ENCODE assay signal across 17 mouse cellular contexts in genomic region chr8:90149903-90150302, GRCm38 (mm10).
DNase-seq lines count a peak whose midpoint lies in the region; ATAC-seq and TF ChIP-seq lines count a peak whose summit lies in the region.
"Had no signal": no experiment of that assay in that cellular context is flagged by ENCODE, and none has a peak within 500 bp of the region (broad histone marks: within the 10 kb centered on the region; RNA-seq: fewer than 3 reads in every experiment).

No protein-coding gene starts in this region.

- TF ChIP-seq POLR2A in cerebellum, adult 2 months (IDR thresholded peaks at IDR 0.05; ENCODE audit: borderline replicate concordance, insufficient read depth, low read length): no peak

- no peak overlapping the region for H3K4me3 ChIP-seq in cerebellum, adult 2 months (replicated peaks; ENCODE audit: insufficient read depth, low read depth, low read length)
- H3K4me3 ChIP-seq in hindbrain, embryonic 13.5 days: no peak overlapping the region
- no peak overlapping the region for H3K4me3 ChIP-seq in hindbrain, embryonic 11.5 days (ENCODE audit: low read depth, low read length)
- no peak overlapping the region for H3K4me3 ChIP-seq in midbrain, embryonic 10.5 days
- no peak overlapping the region for H3K4me3 ChIP-seq in midbrain, embryonic 13.5 days (replicated peaks)
- H3K4me3 ChIP-seq: left cerebral cortex, adult 2 months; lung, embryonic 15.5 days; neural tube, embryonic 13.5 days had no signal

- H3K27ac ChIP-seq in cerebellum, adult 2 months (ENCODE audit: insufficient read depth, low read length): no peak overlapping the region
- H3K27ac ChIP-seq in hindbrain, embryonic 13.5 days: no peak overlapping the region
- H3K27ac ChIP-seq in hindbrain, embryonic 11.5 days (ENCODE audit: low read depth, low read length): no peak overlapping the region
- H3K27ac ChIP-seq in midbrain, embryonic 10.5 days (replicated peaks): 0 out of 2 replicates have a peak overlapping the region, but pooled peaks have one; percentile 3
- no peak overlapping the region for H3K27ac ChIP-seq in midbrain, embryonic 13.5 days
- H3K27ac ChIP-seq: left cerebral cortex, adult 2 months; lung, embryonic 15.5 days; neural tube, embryonic 13.5 days had no signal

- H3K9me3 ChIP-seq in hindbrain, embryonic 13.5 days: no peaks in the 10 kb centered on the region
- H3K9me3 ChIP-seq in hindbrain, embryonic 11.5 days (ENCODE audit: control insufficient read depth, low read length): no peaks in the 10 kb centered on the region
- no peaks in the 10 kb centered on the region for H3K9me3 ChIP-seq in midbrain, embryonic 10.5 days (replicated peaks)
- no peaks in the 10 kb centered on the region for H3K9me3 ChIP-seq in midbrain, embryonic 13.5 days
- H3K9me3 ChIP-seq: lung, embryonic 15.5 days; neural tube, embryonic 13.5 days had no signal

- peaks cover 8% of the 10 kb centered on the region for H3K4me1 ChIP-seq in cerebellum, adult 2 months (ENCODE audit: control insufficient read depth, insufficient read depth, low read length)
- H3K4me1 ChIP-seq in hindbrain, embryonic 13.5 days (replicated peaks): 0 out of 2 replicates have a peak, but pooled peaks cover 7% of the 10 kb centered on the region
- no peaks in the 10 kb centered on the region for H3K4me1 ChIP-seq in hindbrain, embryonic 11.5 days (replicated peaks; ENCODE audit: control insufficient read depth, insufficient read depth, low read length)
- peaks cover 18% of the 10 kb centered on the region for H3K4me1 ChIP-seq in midbrain, embryonic 10.5 days
- peaks cover 17% of the 10 kb centered on the region for H3K4me1 ChIP-seq in midbrain, embryonic 13.5 days (replicated peaks)
- H3K4me1 ChIP-seq: lung, embryonic 15.5 days had no signal

- no peak for TF ChIP-seq CTCF in cerebellum, adult 2 months (IDR thresholded peaks at IDR 0.05; ENCODE audit: borderline replicate concordance, insufficient read depth, low read depth, low read length)

- no peaks in the 10 kb centered on the region for H3K36me3 ChIP-seq in hindbrain, embryonic 13.5 days
- H3K36me3 ChIP-seq in hindbrain, embryonic 11.5 days (ENCODE audit: control insufficient read depth, insufficient read depth, low read length): no peaks in the 10 kb centered on the region
- H3K36me3 ChIP-seq in midbrain, embryonic 10.5 days: no peaks in the 10 kb centered on the region
- no peaks in the 10 kb centered on the region for H3K36me3 ChIP-seq in midbrain, embryonic 13.5 days
- H3K36me3 ChIP-seq: lung, embryonic 15.5 days; neural tube, embryonic 13.5 days had no signal

- H3K9ac ChIP-seq in hindbrain, embryonic 13.5 days: no peak overlapping the region
- H3K9ac ChIP-seq in hindbrain, embryonic 11.5 days (ENCODE audit: low read depth, low read length): no peak overlapping the region
- H3K9ac ChIP-seq in midbrain, embryonic 13.5 days (replicated peaks): no peak overlapping the region
- H3K9ac ChIP-seq: lung, embryonic 15.5 days; neural tube, embryonic 13.5 days had no signal

- peak; percentile 15 to 44 for DNase-seq in cerebellum, adult 2 months
- no peak for DNase-seq in cerebellum, postnatal 4 days (ENCODE audit: low spot score in 2 of 2)
- DNase-seq in hindbrain, embryonic 11.5 days (ENCODE audit: low spot score): no peak
- no peak for DNase-seq in midbrain, embryonic 10.5 days (ENCODE audit: low spot score)
- DNase-seq in cerebellum, postnatal 14 days: peak; percentile 22 to 39
- DNase-seq in embryo, embryonic 10.5 days (ENCODE audit: low spot score): no peak
- DNase-seq: adrenal gland, postnatal 36 days; kidney, adult 11 months; kidney, postnatal 14 days; thymus, adult 18-20 months had no signal

- H3K27me3 ChIP-seq in cerebellum, adult 2 months (ENCODE audit: control insufficient read depth, insufficient read depth, low read length): no peaks in the 10 kb centered on the region; the same call in 1 of the 2 replicates
- no peaks in the 10 kb centered on the region for H3K27me3 ChIP-seq in hindbrain, embryonic 13.5 days
- H3K27me3 ChIP-seq in hindbrain, embryonic 11.5 days (ENCODE audit: control insufficient read depth, insufficient read depth, low read length): no peaks in the 10 kb centered on the region
- H3K27me3 ChIP-seq in midbrain, embryonic 10.5 days (ENCODE audit: low read depth, poor library complexity, severe bottlenecking): no peaks in the 10 kb centered on the region
- no peaks in the 10 kb centered on the region for H3K27me3 ChIP-seq in midbrain, embryonic 13.5 days
- H3K27me3 ChIP-seq: lung, embryonic 15.5 days; neural tube, embryonic 13.5 days had no signal

- no peak for ATAC-seq in hindbrain, embryonic 13.5 days (ENCODE audit: low FRiP score)
- ATAC-seq in hindbrain, embryonic 11.5 days (ENCODE audit: low FRiP score): no peak
- no peak for ATAC-seq in midbrain, embryonic 13.5 days
- ATAC-seq: activated CD4-positive, CD25-positive, alpha-beta regulatory T cell, adult 4 months had no signal

- WGBS in cerebellum, adult 2 months: 16% methylated on average over 6 of the region's 6 CpGs
- 57% methylated on average over 6 of the region's 6 CpGs for WGBS in hindbrain, embryonic 13.5 days
- 68% methylated on average over 6 of the region's 6 CpGs for WGBS in hindbrain, embryonic 11.5 days
- 63% methylated on average over 6 of the region's 6 CpGs for WGBS in midbrain, embryonic 10.5 days
- 52% methylated on average over 6 of the region's 6 CpGs for WGBS in midbrain, embryonic 13.5 days

- H3K4me2 ChIP-seq in hindbrain, embryonic 13.5 days: 0 out of 2 replicates have a peak overlapping the region, but pooled peaks have one; percentile 13
- no peak overlapping the region for H3K4me2 ChIP-seq in hindbrain, embryonic 11.5 days (replicated peaks; ENCODE audit: low read depth, low read length)
- no peak overlapping the region for H3K4me2 ChIP-seq in midbrain, embryonic 13.5 days (replicated peaks)
- H3K4me2 ChIP-seq: liver, embryonic 11.5 days; lung, embryonic 15.5 days; neural tube, embryonic 13.5 days had no signal

Comparison
In these comparisons a context has a peak if more than half of its experiments do, and no peak if none do; other contexts are left out.
1. DNase-seq: peak in cerebellum, adult 2 months (2 of 2) and cerebellum, postnatal 14 days (2 of 2); none in cerebellum, postnatal 4 days (0 of 2), hindbrain, embryonic 11.5 days (single experiment), midbrain, embryonic 10.5 days (single experiment) and embryo, embryonic 10.5 days (single experiment).